Mouse (Mus musculus) embryonic facial prominence, embryonic 12.5 days (tissue): ENCODE data around the gene Lrmda. TPM values are rescaled to one million over a fixed set of nuclear protein-coding genes. Genes with fewer than 3 reads are reported as not detected.

Source experiments
- ATAC-seq: fragments of 200-750 bp; cut with Nextera tagmentation; 2 replicates; pipeline ENCODE4 v1.8.0; 2017; ENCODE audit not compliant: insufficient number of reproducible peaks, insufficient read depth, low FRiP score, low TSS enrichment
- H3K27ac ChIP-seq: fragments of 300-500 bp; sonication (generic); 2 replicates; pipeline ENCODE4 v1.5.1; 2016; ENCODE audit warnings: mild to moderate bottlenecking
- H3K27me3 ChIP-seq: fragments of 300-500 bp; sonication (generic); 2 replicates; pipeline ENCODE4 v1.6.1; 2016; ENCODE audit warnings: mild to moderate bottlenecking, moderate library complexity
- H3K36me3 ChIP-seq: fragments of 300-500 bp; sonication (generic); 2 replicates; pipeline ENCODE4 v1.6.1; 2016; ENCODE audit warnings: mild to moderate bottlenecking
- H3K4me1 ChIP-seq: fragments of 300-500 bp; sonication (generic); 2 replicates; pipeline ENCODE4 v1.6.1; 2016
- H3K4me2 ChIP-seq: fragments of 300-500 bp; sonication (generic); replicated peaks from 2 replicates; pipeline ENCODE4 v1.6.1; 2016; ENCODE audit warnings: mild to moderate bottlenecking, moderate library complexity
- H3K4me3 ChIP-seq: fragments of 300-500 bp; sonication (generic); 2 replicates; pipeline ENCODE4 v1.5.1; 2016; ENCODE audit warnings: mild to moderate bottlenecking
- H3K9ac ChIP-seq: fragments of 300-500 bp; sonication (generic); 2 replicates; pipeline ENCODE4 v1.6.1; 2016; ENCODE audit warnings: mild to moderate bottlenecking, moderate library complexity
- H3K9me3 ChIP-seq: fragments of 300-500 bp; sonication (generic); 2 replicates; pipeline ENCODE4 v1.6.1; 2016; ENCODE audit warnings: mild to moderate bottlenecking, moderate library complexity
- WGBS: fragments of 180-500 bp; shearing (Covaris S2); methylation state at CpG from one replicate; pipeline ENCODE4 v1.1.7; 2016; 5-methylcytosine and 5-hydroxymethylcytosine counted together
- polyA plus RNA-seq: library from polyadenylated mRNA; unstranded; fragments of >200 nt; fragmentation: Nextera tagmentation; extraction: Ambion mirVana; gene quantifications from 2 replicates; pipeline ENCODE4 v1.2.1, GENCODE M21; 2016

Gene Lrmda
- polyA plus RNA-seq, 1 experiment from 2014 or later, result 0.28 TPM

DNA sequence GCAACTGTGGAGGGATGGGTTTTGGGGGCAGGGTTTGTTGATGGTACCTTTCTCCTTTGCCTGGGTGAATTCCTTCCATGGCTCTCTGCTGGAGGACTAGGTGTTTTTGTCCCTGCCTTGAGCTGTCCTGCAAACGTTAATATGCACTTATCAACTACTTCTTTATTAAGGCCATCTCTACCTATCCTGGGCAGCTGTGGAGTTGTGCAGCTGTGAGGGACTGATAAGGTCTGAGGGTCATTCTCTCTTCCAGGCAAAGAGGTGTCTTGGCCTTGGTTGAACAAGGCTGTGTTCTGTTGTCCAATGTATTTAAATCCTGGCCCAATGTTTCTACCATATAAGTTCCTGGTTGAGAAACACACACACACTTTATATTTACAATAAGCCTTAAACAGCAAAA is 29.8 kb downstream of the Lrmda start:
- H3K4me2 ChIP-seq, result no peak overlapping the region
- 36% methylated on average over 1 of the region's 1 CpGs for WGBS
- no peak for ATAC-seq
- no peak overlapping the region for H3K9ac ChIP-seq
- H3K4me3 ChIP-seq, result no peak overlapping the region
- no peaks in the 10 kb centered on the region for H3K9me3 ChIP-seq
- H3K4me1 ChIP-seq, result peaks cover 7% of the 10 kb centered on the region
- no peaks in the 10 kb centered on the region for H3K36me3 ChIP-seq
- H3K27ac ChIP-seq, result no peak overlapping the region
- no peaks in the 10 kb centered on the region for H3K27me3 ChIP-seq

DNA sequence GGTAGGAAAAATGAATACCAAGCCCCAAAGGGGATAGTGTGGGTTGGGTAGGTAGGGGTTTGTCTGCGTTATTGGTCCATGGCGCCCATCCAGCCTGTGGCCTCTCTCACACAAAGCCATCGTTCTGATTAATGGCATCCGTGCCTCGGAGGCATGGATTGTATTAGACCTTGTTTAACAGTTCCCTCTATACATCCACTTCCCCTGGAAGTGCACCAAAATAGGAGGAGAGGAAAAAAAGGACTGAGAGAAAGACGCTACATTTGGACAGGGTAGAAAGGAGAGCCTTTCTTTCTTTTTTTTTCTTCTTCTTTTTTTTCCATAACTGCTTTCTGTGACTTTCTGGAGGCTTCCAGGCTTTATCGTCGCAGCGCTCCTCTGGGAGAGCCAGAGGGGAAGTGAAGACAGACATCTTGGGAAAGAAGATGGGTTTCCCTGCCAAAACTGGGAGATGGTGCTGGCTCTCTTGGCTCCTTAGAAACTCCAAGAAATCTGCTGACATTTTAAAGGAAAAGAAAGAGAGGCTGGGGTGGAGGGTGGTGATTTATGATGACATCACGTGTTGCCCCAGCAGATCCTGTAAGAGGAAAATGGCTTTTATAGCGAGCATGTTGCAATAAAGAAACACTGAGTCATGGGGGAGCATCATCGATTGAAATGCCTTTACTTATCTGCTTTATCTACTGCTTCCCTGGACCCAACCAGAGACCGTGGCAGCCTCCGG is 32.6 kb downstream of the Lrmda start:
- peaks cover 18% of the 10 kb centered on the region for H3K4me1 ChIP-seq
- H3K4me3 ChIP-seq, result no peak overlapping the region
- no peak overlapping the region for H3K9ac ChIP-seq
- WGBS, result 66% methylated on average over 14 of the region's 14 CpGs
- no peak overlapping the region for H3K27ac ChIP-seq
- H3K9me3 ChIP-seq, result no peaks in the 10 kb centered on the region
- H3K4me2 ChIP-seq, result no peak overlapping the region
- ATAC-seq, result no peak
- H3K27me3 ChIP-seq, result no peaks in the 10 kb centered on the region
- no peaks in the 10 kb centered on the region for H3K36me3 ChIP-seq

DNA sequence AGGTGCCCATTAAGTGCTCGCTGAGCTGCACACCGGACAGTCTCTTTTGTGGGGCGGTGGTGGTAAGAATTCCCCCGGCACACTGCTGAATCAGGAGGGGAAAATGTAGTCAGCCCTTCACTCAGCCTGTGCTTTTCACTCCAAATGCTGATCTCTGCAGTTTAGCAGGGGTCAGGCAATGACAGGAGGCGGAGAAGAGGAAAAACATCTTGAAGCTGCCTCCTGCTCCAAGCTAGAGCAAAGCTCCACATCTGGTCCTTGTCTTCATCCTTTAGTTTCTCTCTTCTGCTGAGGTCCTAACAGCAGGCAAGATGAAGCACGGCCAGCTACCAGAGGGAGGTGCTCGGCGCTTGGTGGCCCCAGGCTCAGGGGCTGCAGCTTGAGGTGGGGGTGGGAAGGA is 36.1 kb downstream of the Lrmda start:
- H3K36me3 ChIP-seq, result no peaks in the 10 kb centered on the region
- H3K4me1 ChIP-seq, result peaks cover 11% of the 10 kb centered on the region; the same call in 1 of the 2 replicates
- H3K9me3 ChIP-seq, result no peaks in the 10 kb centered on the region
- H3K27me3 ChIP-seq, result no peaks in the 10 kb centered on the region
- no peak overlapping the region for H3K9ac ChIP-seq
- no peak overlapping the region for H3K4me2 ChIP-seq
- no peak for ATAC-seq
- no peak overlapping the region for H3K27ac ChIP-seq
- 52% methylated on average over 8 of the region's 8 CpGs for WGBS
- H3K4me3 ChIP-seq, result no peak overlapping the region

DNA sequence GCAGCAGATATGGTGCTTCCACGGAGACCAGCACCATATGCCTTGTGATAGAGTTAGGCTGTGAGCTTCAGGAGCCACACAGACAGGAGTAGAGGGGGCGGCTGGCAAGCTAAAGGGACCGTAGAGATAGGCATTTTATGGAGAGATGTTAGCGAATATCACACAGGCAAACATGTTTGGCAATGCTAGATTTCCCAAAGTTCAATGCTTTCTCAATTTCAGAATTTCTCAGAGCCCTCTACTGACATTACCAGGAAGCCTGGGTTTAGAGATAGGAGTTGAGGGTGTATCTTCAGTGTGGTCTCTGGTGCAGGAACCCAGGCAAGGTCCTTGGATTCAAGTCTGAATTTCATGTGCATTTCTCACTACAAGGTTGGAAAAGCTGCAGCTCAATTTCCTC is 36.7 kb downstream of the Lrmda start:
- ATAC-seq, result no peak
- H3K4me3 ChIP-seq, result no peak overlapping the region
- H3K36me3 ChIP-seq, result no peaks in the 10 kb centered on the region
- peaks cover 11% of the 10 kb centered on the region; the same call in 1 of the 2 replicates for H3K4me1 ChIP-seq
- no peak overlapping the region for H3K9ac ChIP-seq
- no peak overlapping the region for H3K27ac ChIP-seq
- 85% methylated on average over 4 of the region's 4 CpGs for WGBS
- H3K9me3 ChIP-seq, result no peaks in the 10 kb centered on the region
- no peak overlapping the region for H3K4me2 ChIP-seq
- H3K27me3 ChIP-seq, result no peaks in the 10 kb centered on the region

DNA sequence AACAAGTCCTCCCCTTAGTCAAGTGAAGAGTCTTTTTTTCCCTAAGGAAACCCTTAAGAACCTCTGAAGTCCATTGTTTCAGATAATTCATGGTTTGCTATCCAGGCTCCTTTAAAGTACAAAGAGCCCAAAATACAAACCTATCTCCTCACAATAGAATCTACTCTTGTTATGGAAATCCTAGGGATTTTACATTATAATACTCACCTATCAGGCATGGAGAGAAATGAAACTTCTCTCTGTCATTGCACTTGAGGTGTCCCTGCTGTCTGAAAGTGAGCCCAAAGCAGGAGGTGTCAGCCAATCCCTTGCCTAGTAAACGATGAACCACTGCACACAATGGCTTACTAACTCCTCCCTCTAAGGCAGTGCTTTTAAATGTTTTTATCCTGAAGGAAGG is 39.2 kb downstream of the Lrmda start:
- H3K4me2 ChIP-seq, result no peak overlapping the region

DNA sequence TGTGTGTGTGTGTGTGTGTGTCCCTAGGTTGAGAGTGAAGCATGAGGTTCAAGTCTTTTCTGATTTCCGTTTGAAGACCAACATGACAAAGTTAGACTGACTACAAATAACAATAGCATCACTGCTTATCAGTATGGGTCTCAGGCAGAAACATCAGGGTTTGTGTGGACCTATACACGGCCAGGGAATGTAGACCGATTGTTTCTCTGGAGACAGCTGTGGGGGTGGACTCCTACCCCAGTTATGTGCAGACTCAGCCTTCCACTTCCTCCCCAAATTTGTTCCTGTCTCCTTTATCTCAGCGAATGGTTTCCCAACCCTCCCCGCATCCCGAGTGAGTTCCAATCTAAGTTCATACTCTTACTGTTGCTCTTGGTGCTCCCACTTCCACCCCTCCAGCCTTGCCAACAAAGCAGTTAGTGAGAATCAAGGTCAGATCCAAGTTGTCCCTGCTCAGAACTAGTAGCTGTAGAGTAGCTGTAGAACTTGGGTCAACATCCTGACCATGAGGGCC is 39.9 kb downstream of the Lrmda start:
- Histone ChIP-seq H3K4me1 (peaks cover 11% of the 10 kb centered on the region; the same call in 1 of the 2 replicates), H3K27me3 (no peaks in the 10 kb centered on the region), H3K4me3 (no peak overlapping the region)

More for the DNA sequence above, 39.2 kb downstream of the Lrmda start:
- Histone ChIP-seq H3K27me3 (no peaks in the 10 kb centered on the region), H3K4me3 (no peak overlapping the region), H3K9ac (no peak overlapping the region), H3K27ac (no peak overlapping the region), H3K4me1 (peaks cover 11% of the 10 kb centered on the region; the same call in 1 of the 2 replicates), H3K9me3 (no peaks in the 10 kb centered on the region), H3K36me3 (no peaks in the 10 kb centered on the region)
- ATAC-seq, result no peak
- WGBS, result 67% methylated on average over 1 of the region's 1 CpGs

DNA sequence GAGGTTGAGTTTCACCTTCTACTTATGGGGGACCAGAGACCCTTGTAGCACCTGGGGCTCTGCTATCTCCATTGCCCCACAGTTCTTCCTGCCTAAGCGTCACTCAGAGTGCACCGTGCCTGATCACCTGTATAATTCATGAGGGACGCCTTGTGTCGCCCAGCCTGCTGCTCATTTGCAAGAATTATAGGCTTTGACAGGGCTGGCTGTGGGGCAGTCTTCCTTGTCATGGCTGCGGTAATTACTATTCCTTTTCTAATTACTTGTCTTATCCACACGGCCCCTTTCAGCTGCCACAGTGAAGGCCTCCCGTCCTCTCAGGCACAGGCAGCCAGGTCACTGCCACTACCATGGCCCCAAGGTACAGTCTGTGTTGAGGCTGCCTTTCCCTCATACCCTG is 41.3 kb downstream of the Lrmda start:
- Histone ChIP-seq H3K36me3 (no peaks in the 10 kb centered on the region), H3K27ac (no peak overlapping the region), H3K4me1 (0 out of 2 replicates have a peak, but pooled peaks cover under 1% of the 10 kb centered on the region), H3K27me3 (no peaks in the 10 kb centered on the region), H3K4me3 (no peak overlapping the region), H3K9me3 (no peaks in the 10 kb centered on the region), H3K9ac (no peak overlapping the region), H3K4me2 (no peak overlapping the region)
- ATAC-seq, result no peak
- 55% methylated on average over 7 of the region's 7 CpGs for WGBS

More for the DNA sequence above, 39.9 kb downstream of the Lrmda start:
- Histone ChIP-seq H3K4me2 (no peak overlapping the region), H3K9me3 (no peaks in the 10 kb centered on the region), H3K27ac (no peak overlapping the region), H3K36me3 (no peaks in the 10 kb centered on the region), H3K9ac (no peak overlapping the region)
- ATAC-seq, result no peak
- 85% methylated on average over 6 of the region's 6 CpGs for WGBS

DNA sequence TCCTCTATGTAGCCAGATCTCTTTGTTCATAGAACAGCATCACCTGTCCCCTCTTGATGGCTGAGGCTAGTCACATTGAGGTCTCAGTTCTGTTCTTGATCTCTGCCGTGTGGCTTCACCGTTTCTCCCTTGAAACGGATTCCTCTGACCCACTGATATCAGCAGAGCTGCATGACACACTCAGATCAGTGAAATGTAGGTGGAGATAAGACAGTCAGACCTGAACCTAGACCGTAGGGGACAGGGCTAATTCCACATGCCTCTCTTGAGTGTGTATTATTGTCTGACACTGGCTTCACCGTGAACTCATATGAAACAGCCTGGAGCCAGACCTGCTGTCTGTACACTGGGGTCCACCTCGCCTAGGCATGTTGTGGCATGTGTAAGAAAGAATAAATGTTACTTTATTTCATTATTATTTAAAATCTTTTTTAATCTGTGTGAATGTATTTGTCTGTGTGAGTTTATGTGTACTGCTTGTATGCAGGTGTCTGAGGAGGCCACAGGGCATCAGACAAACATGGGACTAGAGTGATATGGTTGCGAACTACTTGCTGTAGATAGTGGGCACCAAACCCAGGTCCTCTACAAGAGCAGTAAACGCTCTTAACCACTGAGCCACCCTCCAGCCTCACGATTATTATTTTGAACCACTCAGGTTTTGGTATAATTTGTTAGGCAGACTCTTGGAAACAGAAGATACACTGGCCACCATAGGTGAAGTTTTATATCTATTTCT is 42.8 kb downstream of the Lrmda start:
- Histone ChIP-seq H3K36me3 (no peaks in the 10 kb centered on the region), H3K4me3 (no peak overlapping the region), H3K27ac (no peak overlapping the region), H3K4me2 (no peak overlapping the region), H3K9ac (no peak overlapping the region), H3K9me3 (no peaks in the 10 kb centered on the region), H3K4me1 (no peaks in the 10 kb centered on the region), H3K27me3 (no peaks in the 10 kb centered on the region)
- 81% methylated on average over 9 of the region's 9 CpGs for WGBS
- no peak for ATAC-seq

DNA sequence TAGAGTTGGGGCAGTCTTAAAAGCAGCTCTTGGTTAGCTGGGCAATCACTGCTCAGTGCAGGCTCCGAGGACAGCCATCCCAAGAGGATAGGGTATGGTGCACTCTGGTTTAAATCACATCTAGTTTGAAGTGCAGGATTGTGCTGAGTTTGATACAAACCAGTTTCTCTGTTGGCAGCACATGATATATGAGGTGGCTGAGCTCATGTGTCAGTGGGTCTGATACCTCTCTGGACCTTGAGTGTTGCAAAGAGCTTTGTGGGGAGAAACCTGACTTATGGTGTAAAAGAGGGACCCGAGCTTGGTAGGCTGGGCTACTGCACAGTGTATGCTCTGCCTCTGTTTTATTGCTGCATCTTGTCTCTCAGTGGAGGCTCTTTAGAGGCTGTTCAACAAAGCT is 49.7 kb downstream of the Lrmda start:
- H3K9me3 ChIP-seq, result no peaks in the 10 kb centered on the region
- peaks cover 2% of the 10 kb centered on the region; the same call in 1 of the 2 replicates for H3K4me1 ChIP-seq
- H3K27ac ChIP-seq, result no peak overlapping the region
- no peak for ATAC-seq
- H3K27me3 ChIP-seq, result no peaks in the 10 kb centered on the region
- no peak overlapping the region for H3K4me3 ChIP-seq
- H3K4me2 ChIP-seq, result no peak overlapping the region
- H3K36me3 ChIP-seq, result no peaks in the 10 kb centered on the region
- WGBS, result 50% methylated on average over 2 of the region's 2 CpGs
- H3K9ac ChIP-seq, result no peak overlapping the region

DNA sequence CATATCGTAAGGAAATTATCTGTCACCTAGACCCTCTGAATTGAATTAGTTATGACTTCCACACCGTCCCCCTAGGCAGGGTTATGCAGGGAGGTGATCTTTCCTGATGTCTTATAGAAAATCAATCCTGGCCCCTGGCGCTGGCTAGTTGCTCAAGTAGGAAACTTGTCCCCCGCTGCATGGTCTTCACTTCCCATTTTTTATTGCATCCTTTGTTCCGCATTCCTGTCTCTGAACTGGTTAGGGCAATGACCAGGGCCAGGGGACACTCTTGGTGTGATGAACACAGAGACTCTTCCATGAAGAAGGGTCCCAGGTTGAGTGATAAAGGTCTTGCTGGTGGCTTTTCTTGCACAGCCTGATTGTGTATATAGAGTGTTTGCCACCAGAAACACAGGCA is 53.9 kb downstream of the Lrmda start:
- H3K36me3 ChIP-seq, result no peaks in the 10 kb centered on the region

DNA sequence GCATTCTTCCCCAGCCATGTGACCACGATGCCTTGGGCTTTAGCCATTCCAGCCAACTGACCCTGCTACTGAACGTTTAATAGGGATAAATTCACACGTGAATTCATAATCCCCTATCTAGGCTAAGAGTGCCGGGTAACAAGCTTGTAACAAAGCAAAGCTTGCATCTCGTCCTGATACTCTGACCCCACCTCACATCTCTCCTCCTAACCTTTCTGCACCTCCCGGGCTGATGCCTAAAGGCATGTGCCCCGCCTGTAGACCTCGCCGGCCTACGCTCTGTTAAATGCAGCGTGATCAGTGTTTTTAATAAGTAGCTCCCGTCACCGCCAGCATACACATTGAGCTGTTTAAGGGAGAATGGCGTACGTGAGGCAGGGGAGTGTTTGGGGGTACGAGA is 54.7 kb downstream of the Lrmda start:
- Histone ChIP-seq H3K4me3 (no peak overlapping the region), H3K9me3 (no peaks in the 10 kb centered on the region), H3K9ac (no peak overlapping the region), H3K4me2 (peak overlapping the region; percentile 27; the same call in 1 of the 2 replicates), H3K27me3 (no peaks in the 10 kb centered on the region), H3K36me3 (no peaks in the 10 kb centered on the region), H3K4me1 (peaks cover 5% of the 10 kb centered on the region; the same call in 1 of the 2 replicates), H3K27ac (no peak overlapping the region)
- 20% methylated on average over 16 of the region's 16 CpGs for WGBS
- ATAC-seq, result no peak

More for the DNA sequence above, 53.9 kb downstream of the Lrmda start:
- H3K9me3 ChIP-seq, result no peaks in the 10 kb centered on the region
- H3K4me3 ChIP-seq, result no peak overlapping the region
- peaks cover 5% of the 10 kb centered on the region; the same call in 1 of the 2 replicates for H3K4me1 ChIP-seq
- H3K9ac ChIP-seq, result no peak overlapping the region
- H3K27me3 ChIP-seq, result no peaks in the 10 kb centered on the region
- ATAC-seq, result no peak
- no peak overlapping the region for H3K4me2 ChIP-seq
- WGBS, result 75% methylated on average over 5 of the region's 5 CpGs
- H3K27ac ChIP-seq, result no peak overlapping the region

DNA sequence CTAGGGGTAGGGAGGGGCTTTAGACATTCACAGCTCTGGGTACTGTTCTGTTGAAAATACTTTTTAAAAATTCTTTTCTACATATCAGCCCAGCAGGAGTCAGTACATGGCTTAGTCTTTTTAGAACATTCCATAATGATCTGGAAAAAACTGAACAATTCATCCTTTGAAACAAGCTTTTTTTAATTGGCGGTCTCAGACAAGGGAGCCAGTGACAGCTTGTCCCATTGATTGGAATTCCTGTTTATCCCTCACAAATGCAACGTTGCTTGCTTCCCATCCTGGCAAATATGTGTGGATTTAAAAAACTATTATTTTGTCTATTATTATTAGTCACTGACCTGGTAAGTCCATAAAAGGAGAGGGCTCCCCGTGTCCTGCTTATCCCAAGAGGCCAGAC is 64.4 kb downstream of the Lrmda start:
- H3K27me3 ChIP-seq, result no peaks in the 10 kb centered on the region
- H3K27ac ChIP-seq, result no peak overlapping the region
- peaks cover 9% of the 10 kb centered on the region; the same call in 1 of the 2 replicates for H3K9me3 ChIP-seq
- H3K9ac ChIP-seq, result no peak overlapping the region
- no peak for ATAC-seq
- H3K4me2 ChIP-seq, result no peak overlapping the region
- no peaks in the 10 kb centered on the region for H3K4me1 ChIP-seq
- no peak overlapping the region for H3K4me3 ChIP-seq
- WGBS, result 74% methylated on average over 3 of the region's 3 CpGs
- no peaks in the 10 kb centered on the region for H3K36me3 ChIP-seq
